Mouse (Mus musculus) ES-Bruce4 (cell line): ENCODE data around the gene Srebf1.

ENCODE experiments used
- EP300 ChIP-seq: IDR thresholded peaks from 2 replicates; pipeline ENCODE4 v1.6.1; 2011; ENCODE audit warnings: low read depth, low read length; ENCODE audit not compliant: insufficient read depth
- POLR2A ChIP-seq: IDR thresholded peaks from one replicate; pipeline ENCODE4 v1.8.1; 2011; ENCODE audit warnings: low read length; ENCODE audit not compliant: insufficient read depth

GRCm38 (mm10) chr11:60222469-60223236 is at the start of gene Srebf1:
- TF ChIP-seq POLR2A (no peak), EP300 (peak; percentile 75)
